Mouse (Mus musculus): Measurements from ENCODE around the gene Amotl1. TPM values are rescaled to one million over a fixed set of nuclear protein-coding genes. Genes with fewer than 3 reads are reported as not detected.

The Amotl1 gene
- polyA plus RNA-seq, 1 experiment from 2014 or later, result 22.4 TPM

GRCm38 (mm10) chr9:14518105-14518504 is 126.8 kb downstream of the Amotl1 start:
- Histone ChIP-seq H3K9me3 (ENCODE audit: control insufficient read depth, low read length) (no peaks in the 10 kb centered on the region), H3K27ac (ENCODE audit: low read depth) (no peak overlapping the region), H3K27me3 (replicated peaks; ENCODE audit: control insufficient read depth, insufficient read depth, low read length) (no peaks in the 10 kb centered on the region), H3K4me2 (ENCODE audit: low read length) (no peak overlapping the region), H3K9ac (ENCODE audit: low read length) (no peak overlapping the region), H3K4me3 (ENCODE audit: low read depth, low read length) (no peak overlapping the region), H3K4me1 (replicated peaks; ENCODE audit: control insufficient read depth, insufficient read depth, low read length) (no peaks in the 10 kb centered on the region), H3K36me3 (ENCODE audit: control insufficient read depth, insufficient read depth, low read length) (no peaks in the 10 kb centered on the region)
- 82% methylated on average over 3 of the region's 3 CpGs for WGBS
- no peak for ATAC-seq (replicated peaks; ENCODE audit: low FRiP score, low TSS enrichment, low read depth)
- no peak for DNase-seq (ENCODE audit: low spot score)

- Histone ChIP-seq H3K4me1 (replicated peaks; ENCODE audit: control insufficient read depth, insufficient read depth, low read length) (no peaks in the 10 kb centered on the region), H3K4me2 (ENCODE audit: low read length) (no peak overlapping the region), H3K9ac (ENCODE audit: low read length) (no peak overlapping the region), H3K36me3 (ENCODE audit: control insufficient read depth, insufficient read depth, low read length) (no peaks in the 10 kb centered on the region), H3K9me3 (ENCODE audit: control insufficient read depth, low read length) (no peaks in the 10 kb centered on the region), H3K4me3 (ENCODE audit: low read depth, low read length) (no peak overlapping the region), H3K27ac (ENCODE audit: low read depth) (no peak overlapping the region), H3K27me3 (replicated peaks; ENCODE audit: control insufficient read depth, insufficient read depth, low read length) (no peaks in the 10 kb centered on the region)
- DNase-seq (ENCODE audit: low spot score) (no peak), ATAC-seq (replicated peaks; ENCODE audit: low FRiP score, low TSS enrichment, low read depth) (no peak)
- WGBS, result 58% methylated on average over 1 of the region's 1 CpGs
Observed at GRCm38 (mm10) chr9:14517296-14517695, 127.6 kb downstream of the Amotl1 start.

- peaks cover 28% of the 10 kb centered on the region for H3K36me3 ChIP-seq (ENCODE audit: control insufficient read depth, insufficient read depth, low read length)
- no peak overlapping the region for H3K4me3 ChIP-seq (ENCODE audit: low read depth, low read length)
- no peak overlapping the region for H3K4me2 ChIP-seq (ENCODE audit: low read length)
- no peak overlapping the region for H3K27ac ChIP-seq (ENCODE audit: low read depth)
- no peaks in the 10 kb centered on the region for H3K9me3 ChIP-seq (ENCODE audit: control insufficient read depth, low read length)
- WGBS, result 76% methylated on average over 9 of the region's 9 CpGs
- no peaks in the 10 kb centered on the region for H3K27me3 ChIP-seq (replicated peaks; ENCODE audit: control insufficient read depth, insufficient read depth, low read length)
- ATAC-seq (replicated peaks; ENCODE audit: low FRiP score, low TSS enrichment, low read depth) (peak; percentile 68; the same call in 1 of the 2 replicates), DNase-seq (ENCODE audit: low spot score) (peak; percentile 62)
- no peaks in the 10 kb centered on the region for H3K4me1 ChIP-seq (replicated peaks; ENCODE audit: control insufficient read depth, insufficient read depth, low read length)
- H3K9ac ChIP-seq (ENCODE audit: low read length), result no peak overlapping the region
Observed at GRCm38 (mm10) chr9:14512633-14513445, 132.0 kb downstream of the Amotl1 start.

- ATAC-seq (replicated peaks; ENCODE audit: low FRiP score, low TSS enrichment, low read depth), result no peak
- Histone ChIP-seq H3K27me3 (replicated peaks; ENCODE audit: control insufficient read depth, insufficient read depth, low read length) (no peaks in the 10 kb centered on the region), H3K9ac (ENCODE audit: low read length) (peak overlapping the region; percentile 83), H3K36me3 (ENCODE audit: control insufficient read depth, insufficient read depth, low read length) (peaks cover 42% of the 10 kb centered on the region), H3K27ac (ENCODE audit: low read depth) (peak overlapping the region; percentile 72), H3K4me3 (ENCODE audit: low read depth, low read length) (peak overlapping the region; percentile 85), H3K9me3 (ENCODE audit: control insufficient read depth, low read length) (no peaks in the 10 kb centered on the region), H3K4me1 (replicated peaks; ENCODE audit: control insufficient read depth, insufficient read depth, low read length) (peaks cover 11% of the 10 kb centered on the region; the same call in 1 of the 2 replicates), H3K4me2 (ENCODE audit: low read length) (peak overlapping the region; percentile 71)
- 4% methylated on average over 10 of the region's 10 CpGs for WGBS
- DNase-seq (ENCODE audit: low spot score), result no peak
Observed at GRCm38 (mm10) chr9:14500916-14501424, 143.9 kb downstream of the Amotl1 start.

GRCm38 (mm10) chr9:14500023-14500915 is 144.6 kb downstream of the Amotl1 start, which contains the start of the genes Kdm4d and Cwc15:
TSS of gene Kdm4d (minus strand) at chr9:14500482.
TSS of gene Cwc15 (plus strand) at chr9:14500617.
- WGBS, result under 1% methylated on average over 59 of the region's 59 CpGs
- no peaks in the 10 kb centered on the region for H3K9me3 ChIP-seq (ENCODE audit: control insufficient read depth, low read length)

GRCm38 (mm10) chr9:14498896-14499705 is 145.8 kb downstream of the Amotl1 start:
- 84% methylated on average over 4 of the region's 4 CpGs for WGBS
- Histone ChIP-seq H3K4me1 (replicated peaks; ENCODE audit: control insufficient read depth, insufficient read depth, low read length) (peaks cover 11% of the 10 kb centered on the region; the same call in 1 of the 2 replicates), H3K36me3 (ENCODE audit: control insufficient read depth, insufficient read depth, low read length) (peaks cover 23% of the 10 kb centered on the region), H3K4me2 (ENCODE audit: low read length) (peak overlapping the region; percentile 81), H3K9ac (ENCODE audit: low read length) (no peak overlapping the region), H3K4me3 (ENCODE audit: low read depth, low read length) (peak overlapping the region; percentile 85; the same call in 1 of the 2 replicates), H3K9me3 (ENCODE audit: control insufficient read depth, low read length) (no peaks in the 10 kb centered on the region), H3K27ac (ENCODE audit: low read depth) (no peak overlapping the region), H3K27me3 (replicated peaks; ENCODE audit: control insufficient read depth, insufficient read depth, low read length) (no peaks in the 10 kb centered on the region)
- ATAC-seq (replicated peaks; ENCODE audit: low FRiP score, low TSS enrichment, low read depth) (no peak), DNase-seq (ENCODE audit: low spot score) (no peak)

More at GRCm38 (mm10) chr9:14500023-14500915, 144.6 kb downstream of the Amotl1 start, which contains the start of the genes Kdm4d and Cwc15:
- Histone ChIP-seq H3K9ac (ENCODE audit: low read length) (peak within 1 kb of the TSS; percentile 83), H3K36me3 (ENCODE audit: control insufficient read depth, insufficient read depth, low read length) (peaks cover 35% of the 10 kb centered on the region), H3K27me3 (replicated peaks; ENCODE audit: control insufficient read depth, insufficient read depth, low read length) (no peaks in the 10 kb centered on the region), H3K4me3 (ENCODE audit: low read depth, low read length) (peak within 1 kb of the TSS; percentile 85), H3K4me1 (replicated peaks; ENCODE audit: control insufficient read depth, insufficient read depth, low read length) (peaks cover 11% of the 10 kb centered on the region; the same call in 1 of the 2 replicates), H3K4me2 (ENCODE audit: low read length) (peak within 1 kb of the TSS; percentile 81), H3K27ac (ENCODE audit: low read depth) (peak within 1 kb of the TSS; percentile 72)
- ATAC-seq (replicated peaks; ENCODE audit: low FRiP score, low TSS enrichment, low read depth) (peak; percentile 99), DNase-seq (ENCODE audit: low spot score) (peak; percentile 97)
